Mouse (Mus musculus) layer of hippocampus, adult 9-10 months (tissue): ENCODE data around the gene Sgsm2.

Source experiments
- DNase-seq: peaks from one replicate; pipeline ENCODE4 v3.0.0; 2022; ENCODE audit warnings: low spot score

The Sgsm2 gene

GRCm38 (mm10) chr11:74896901-74897677 lies at the start of gene Sgsm2:
Gene Sgsm2, minus strand, starts transcription at chr11:74897060.
- DNase-seq = no peak

GRCm38 (mm10) chr11:74946348-74946747 lies 49.5 kb upstream of the Sgsm2 start:
- DNase-seq = peak; percentile 68

DNA sequence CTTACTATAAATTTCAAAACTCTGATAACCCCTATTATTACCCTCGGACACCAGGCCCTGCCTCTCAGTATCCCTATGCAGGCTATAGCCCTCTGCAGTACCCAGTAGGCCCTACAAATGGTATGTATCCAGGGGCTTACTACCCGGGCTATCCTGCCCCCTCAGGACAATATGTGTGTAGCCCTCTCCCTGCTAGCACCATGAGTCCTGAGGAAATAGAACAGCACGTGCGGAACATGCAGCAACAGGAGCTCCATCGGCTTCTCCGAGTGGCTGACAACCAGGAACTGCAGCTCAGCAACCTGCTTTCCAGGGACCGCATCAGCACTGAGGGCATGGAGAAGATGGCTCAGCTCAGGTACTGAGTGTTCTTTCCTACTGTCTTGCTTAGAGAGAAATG lies 33.5 kb upstream of the Sgsm2 start:
- no peak for DNase-seq

DNA sequence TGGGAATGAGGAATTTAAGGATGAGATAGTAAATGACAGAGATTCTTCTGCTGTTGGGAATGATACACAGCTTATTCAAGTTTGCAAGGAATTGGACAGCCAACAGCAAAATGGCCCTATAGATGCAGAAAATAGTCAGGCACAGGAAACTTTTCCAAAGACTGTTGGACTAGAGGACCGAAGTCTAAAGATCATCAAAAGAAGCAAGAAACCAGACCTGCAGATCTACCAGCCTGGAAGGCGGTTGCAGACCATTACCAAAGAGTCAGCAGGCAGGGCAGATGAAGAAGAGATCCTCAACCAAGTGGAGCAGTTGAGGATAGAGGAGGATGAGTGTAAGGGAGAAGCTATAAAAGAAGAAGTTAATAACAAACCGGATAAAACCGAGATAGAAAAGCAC lies 32.3 kb upstream of the Sgsm2 start:
- no peak for DNase-seq

- DNase-seq = no peak
Observed at GRCm38 (mm10) chr11:74927236-74927725, 30.4 kb upstream of the Sgsm2 start.

GRCm38 (mm10) chr11:74926388-74927005 lies 29.6 kb upstream of the Sgsm2 start:
- DNase-seq = no peak

DNA sequence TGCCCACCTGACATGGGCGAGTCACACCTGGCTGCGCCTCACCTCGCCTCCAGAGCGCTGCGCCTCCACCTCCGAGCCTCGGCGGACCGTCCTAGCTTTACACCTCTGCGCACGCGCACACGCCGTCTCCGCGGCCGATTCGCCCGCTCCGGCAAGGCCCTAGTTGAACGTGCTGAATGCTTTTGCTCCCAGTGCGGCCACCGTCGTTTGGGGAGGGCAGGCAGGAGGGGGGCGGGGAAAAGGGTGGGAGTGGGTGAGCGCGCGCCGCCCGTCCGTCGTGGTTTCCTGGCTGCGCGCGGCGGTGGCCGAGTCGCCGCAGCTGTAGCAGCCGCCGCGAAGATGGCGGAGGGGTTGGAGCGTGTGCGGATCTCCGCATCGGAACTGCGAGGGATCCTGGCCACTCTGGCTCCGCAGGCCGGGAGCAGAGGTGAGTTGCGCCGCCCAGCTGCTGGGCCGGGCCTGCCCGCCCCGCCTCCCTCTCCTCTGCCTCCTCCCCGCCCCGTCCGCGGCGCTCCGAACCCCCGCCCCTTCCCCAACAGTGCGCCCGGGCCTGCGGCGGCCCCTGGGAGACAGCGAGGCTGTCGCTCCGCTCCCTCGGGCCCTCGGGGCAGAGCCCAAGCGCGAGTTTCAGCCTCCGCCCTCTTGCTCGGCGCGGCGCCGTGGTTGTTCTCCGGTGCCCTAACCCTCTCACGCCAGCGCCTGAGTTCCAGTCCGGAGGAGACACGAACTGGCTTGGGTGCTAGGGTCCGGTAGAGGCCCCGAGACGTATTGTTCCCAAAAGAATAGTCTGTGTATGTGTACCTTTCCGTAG lies 28.9 kb upstream of the Sgsm2 start, which contains the start of the genes Smg6 and Srr:
Gene Smg6, plus strand, starts transcription at position 247 of the 811 bp plus-strand sequence.
Gene Srr, minus strand, starts transcription at position 372 of the 811 bp plus-strand sequence.
- peak; percentile 71 for DNase-seq

GRCm38 (mm10) chr11:74924149-74924548 lies 27.3 kb upstream of the Sgsm2 start:
- no peak for DNase-seq

DNA sequence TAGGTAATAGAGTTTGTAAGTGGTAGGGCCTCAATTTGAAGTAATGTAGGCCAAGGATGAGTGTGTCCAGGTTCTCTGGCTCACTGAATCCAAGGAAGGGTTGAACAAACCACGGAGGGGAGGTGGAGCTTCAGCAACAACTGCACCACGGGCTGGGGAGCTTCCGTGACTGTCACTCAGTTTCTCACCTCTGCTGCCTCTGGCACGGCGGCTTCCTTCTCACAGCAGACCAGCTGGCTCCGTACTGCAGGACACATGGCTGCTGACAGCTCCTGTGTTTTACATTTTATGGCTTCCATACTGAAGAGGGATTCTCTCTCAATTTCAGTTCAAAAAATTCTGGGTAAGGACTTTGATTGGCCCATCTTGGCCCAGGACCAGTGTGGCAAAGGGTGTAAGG lies 22.4 kb upstream of the Sgsm2 start:
- no peak for DNase-seq

DNA sequence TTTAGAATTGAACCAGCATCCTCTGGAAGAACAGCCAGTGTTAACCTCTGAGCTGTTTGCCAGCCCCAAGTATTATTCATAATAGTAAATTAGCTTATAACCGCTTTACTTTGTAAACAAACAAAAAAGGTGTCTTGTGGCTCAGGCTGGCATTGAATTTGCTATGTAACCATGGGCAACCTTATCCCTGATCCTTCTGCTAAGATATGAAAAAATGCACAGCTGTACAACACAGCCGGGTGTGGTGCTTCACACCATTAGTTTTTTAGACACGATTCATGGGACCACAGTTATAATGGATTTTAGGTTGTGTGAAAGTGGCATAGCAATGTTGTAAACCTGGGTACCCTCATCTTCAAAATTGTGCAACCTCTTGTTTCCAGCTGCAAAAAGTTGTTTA lies 15.6 kb upstream of the Sgsm2 start:
- DNase-seq = no peak

- no peak for DNase-seq
Observed at GRCm38 (mm10) chr11:74909978-74910377, 13.1 kb upstream of the Sgsm2 start.

DNA sequence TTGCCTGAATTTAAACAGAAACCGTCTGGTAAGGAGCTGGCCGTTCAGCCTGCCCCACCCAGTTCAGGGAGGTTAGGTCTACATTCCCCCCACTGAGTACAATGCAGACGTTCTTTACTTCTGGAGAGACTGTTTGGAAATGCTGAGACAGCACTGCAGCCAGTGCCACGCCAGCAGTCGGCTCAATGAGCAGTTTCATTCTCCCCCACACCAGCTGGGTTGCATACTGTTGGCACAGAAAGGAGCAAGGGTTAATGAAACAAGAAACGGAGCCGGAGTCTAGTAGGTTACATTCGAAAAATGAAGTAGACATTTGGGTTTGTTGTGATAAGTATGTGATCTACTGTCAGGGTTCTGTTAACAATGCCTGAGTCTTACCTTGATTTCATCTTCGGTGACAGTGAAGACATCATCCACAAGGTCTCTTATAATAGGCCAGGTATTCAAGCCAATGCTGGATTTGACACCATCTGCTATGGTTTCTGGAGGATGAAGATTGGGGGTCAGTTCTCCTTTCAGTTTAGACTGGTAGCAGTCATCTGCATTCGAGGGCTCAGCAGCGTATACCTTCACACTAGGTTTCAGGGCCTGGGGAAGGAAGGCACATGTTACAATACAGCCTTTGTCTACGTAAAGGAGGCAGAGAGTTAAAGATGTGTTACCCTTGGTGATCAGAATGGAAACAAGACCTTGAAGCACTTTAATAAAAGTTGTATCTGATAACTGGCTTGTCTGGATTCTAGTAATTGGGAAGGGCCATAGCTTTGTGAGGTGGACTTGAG lies 11.9 kb upstream of the Sgsm2 start:
- no peak for DNase-seq

- DNase-seq = no peak
Observed at GRCm38 (mm10) chr11:74907850-74908249, 11.0 kb upstream of the Sgsm2 start.

- no peak for DNase-seq
Observed at GRCm38 (mm10) chr11:74902416-74902815, 5.6 kb upstream of the Sgsm2 start.

- no peak for DNase-seq
Observed at GRCm38 (mm10) chr11:74901555-74901954, 4.7 kb upstream of the Sgsm2 start.

DNA sequence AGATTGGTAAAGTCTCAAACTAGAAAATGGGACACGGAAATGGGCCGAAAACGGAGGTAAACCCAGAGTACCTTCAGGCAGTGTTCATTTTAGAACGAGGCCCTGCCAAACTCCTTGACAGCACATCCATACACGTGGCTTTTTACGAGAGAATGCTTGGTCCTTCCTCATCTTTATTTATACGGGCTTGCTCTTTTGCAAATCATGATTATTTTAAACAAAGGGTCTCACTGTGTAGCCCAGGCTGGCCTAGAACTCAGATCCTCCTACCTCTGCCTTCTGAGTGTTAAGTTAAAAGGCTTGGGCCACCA lies 1.6 kb upstream of the Sgsm2 start:
- DNase-seq = no peak

DNA sequence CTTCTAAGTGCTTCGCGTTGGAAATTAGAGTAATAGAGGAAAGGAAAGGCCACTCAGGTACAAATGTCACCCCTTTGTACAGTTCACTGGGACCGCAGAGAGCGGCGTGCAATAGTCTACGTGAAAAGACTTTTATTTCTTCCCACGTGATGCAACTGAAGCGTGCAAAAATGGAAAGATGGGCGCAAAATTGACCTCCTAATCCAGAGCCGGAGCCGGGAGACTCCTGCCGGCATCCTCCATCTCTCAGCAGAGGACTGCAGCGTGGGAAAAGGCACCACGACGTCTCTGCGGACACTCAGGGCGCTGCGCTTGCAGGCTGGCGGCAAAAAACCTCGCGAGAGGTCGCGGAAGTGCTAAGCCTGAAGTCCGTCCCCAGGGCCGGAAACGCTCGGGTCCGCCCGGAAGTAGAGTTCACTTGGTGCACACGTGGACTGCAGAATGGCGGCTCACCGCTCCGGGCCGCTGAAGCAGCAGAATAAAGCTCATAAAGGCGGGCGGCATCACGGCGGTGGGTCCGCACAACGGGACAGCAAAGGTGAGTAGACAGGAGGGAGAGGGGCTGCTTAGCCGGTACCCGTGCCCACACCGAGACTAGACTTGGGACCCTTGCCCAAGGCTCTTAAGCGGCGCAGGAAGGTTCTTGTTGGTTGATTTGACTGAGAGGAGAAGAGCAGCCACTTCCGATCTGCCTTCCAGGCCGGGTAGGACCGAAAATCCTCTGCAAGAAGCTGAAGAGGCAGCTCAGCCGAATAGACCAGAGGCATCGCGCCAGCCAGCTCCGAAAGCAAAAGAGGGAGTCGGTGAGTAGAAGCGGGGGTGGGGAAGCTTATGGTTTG lies 1.0 kb upstream of the Sgsm2 start, which contains the start of gene Tsr1:
Gene Tsr1, plus strand, starts transcription at position 394 of the 839 bp plus-strand sequence.
- DNase-seq = no peak

DNA sequence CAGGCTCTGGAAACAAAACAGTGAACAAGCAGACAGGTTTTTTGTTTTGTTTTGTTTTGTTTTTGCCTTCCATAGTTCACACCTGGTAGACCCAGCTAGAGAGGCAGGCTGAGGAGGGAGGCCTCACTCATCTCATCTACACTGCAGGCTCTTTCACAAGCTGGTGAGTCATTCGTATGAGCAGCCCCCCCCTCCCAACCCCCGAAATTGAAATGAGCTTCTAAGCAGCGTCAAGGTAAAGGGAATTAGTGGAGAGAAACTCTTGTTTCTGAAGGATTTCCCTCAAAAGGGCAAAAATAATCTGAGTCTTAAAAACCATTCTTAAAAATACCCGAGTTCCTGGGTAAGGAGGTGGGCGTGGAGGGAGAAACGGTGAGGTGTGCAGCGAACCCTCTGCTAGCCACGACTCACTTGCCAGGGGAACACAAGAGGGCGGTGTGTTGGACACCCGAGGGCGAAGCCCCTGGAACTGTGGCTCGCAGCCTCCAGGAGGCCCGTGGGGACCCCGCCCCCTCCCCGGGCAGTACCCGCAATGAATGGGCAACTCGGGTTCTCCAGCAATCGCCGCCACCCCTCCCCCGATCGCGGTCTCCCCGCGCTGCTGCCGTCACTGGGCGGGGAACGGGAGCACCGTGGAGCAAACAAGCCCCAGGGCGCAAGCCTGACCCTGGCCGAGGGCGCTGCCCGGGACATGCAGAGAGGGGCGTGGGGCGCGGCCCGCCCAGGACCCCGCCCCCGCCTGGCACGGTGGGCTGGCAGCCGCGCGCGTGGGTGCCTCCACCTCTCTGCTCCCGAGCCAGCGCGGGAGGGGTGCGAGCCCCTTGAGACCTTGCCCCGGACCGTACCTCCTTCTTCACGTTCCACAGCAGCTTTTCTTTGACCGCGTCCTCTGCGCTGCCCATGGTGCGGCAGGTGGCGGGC lies 620 bp downstream of the Sgsm2 start:
- DNase-seq = no peak

DNA sequence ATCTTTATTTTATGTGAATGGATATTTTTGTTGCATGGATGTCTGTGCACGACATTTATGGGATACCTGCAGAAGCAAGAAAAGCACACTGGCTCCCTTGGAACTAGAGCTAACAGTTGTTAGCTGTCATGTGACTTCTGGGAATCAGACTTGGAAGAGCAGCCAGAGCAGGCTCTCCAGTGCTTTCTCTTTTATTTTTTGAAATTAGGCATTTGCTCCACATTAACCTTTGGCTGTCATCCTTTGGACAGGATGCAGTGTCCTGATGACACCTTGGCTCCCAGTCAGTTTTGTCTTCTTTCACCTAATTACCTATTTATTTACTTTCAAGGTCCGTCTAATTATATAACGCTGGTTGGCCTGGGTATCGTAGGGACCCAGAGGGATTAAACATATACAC lies 2.2 kb downstream of the Sgsm2 start:
- no peak for DNase-seq

- no peak for DNase-seq
Observed at GRCm38 (mm10) chr11:74883098-74883497, 13.8 kb downstream of the Sgsm2 start.
